Mouse (Mus musculus): ENCODE results near the gene Chl1. TPM values are rescaled to one million over a fixed set of nuclear protein-coding genes. Genes with fewer than 3 reads are reported as not detected.

Gene Chl1
- polyA plus RNA-seq, 1 experiment from 2014 or later: 16.3 TPM

GRCm38 (mm10) chr6:103549929-103550328, 39.5 kb downstream of the Chl1 start:
- Histone ChIP-seq H3K36me3 (ENCODE audit: control insufficient read depth, insufficient read depth, low read length) (no peaks in the 10 kb centered on the region), H3K4me3 (ENCODE audit: low read depth, low read length) (no peak overlapping the region), H3K9me3 (ENCODE audit: control insufficient read depth, low read length) (no peaks in the 10 kb centered on the region), H3K27ac (replicated peaks) (no peak overlapping the region), H3K9ac (ENCODE audit: low read length) (no peak overlapping the region), H3K4me2 (replicated peaks; ENCODE audit: low read depth) (no peak overlapping the region), H3K4me1 (replicated peaks; ENCODE audit: control insufficient read depth, insufficient read depth) (no peaks in the 10 kb centered on the region), H3K27me3 (ENCODE audit: control insufficient read depth, insufficient read depth, low read length) (no peaks in the 10 kb centered on the region)
- no peak for ATAC-seq (ENCODE audit: low FRiP score, low TSS enrichment)
- TF ChIP-seq EP300 (optimal IDR thresholded peaks at IDR 0.05): no peak
- TF ChIP-seq CTCF (IDR thresholded peaks at IDR 0.05; ENCODE audit: low read depth): no peak
- no peak for DNase-seq (ENCODE audit: low spot score)
- 82% methylated on average over 4 of the region's 4 CpGs for WGBS

- H3K27me3 ChIP-seq (ENCODE audit: control insufficient read depth, insufficient read depth, low read length): no peaks in the 10 kb centered on the region
Measured at GRCm38 (mm10) chr6:103558037-103558893, 47.9 kb downstream of the Chl1 start.

GRCm38 (mm10) chr6:103558894-103559225, 48.5 kb downstream of the Chl1 start:
- TF ChIP-seq CTCF (IDR thresholded peaks at IDR 0.05; ENCODE audit: low read depth) (no peak), EP300 (optimal IDR thresholded peaks at IDR 0.05) (no peak)
- Histone ChIP-seq H3K36me3 (ENCODE audit: control insufficient read depth, insufficient read depth, low read length) (no peaks in the 10 kb centered on the region), H3K4me2 (replicated peaks; ENCODE audit: low read depth) (no peak overlapping the region), H3K4me3 (ENCODE audit: low read depth, low read length) (no peak overlapping the region), H3K27me3 (ENCODE audit: control insufficient read depth, insufficient read depth, low read length) (no peaks in the 10 kb centered on the region), H3K4me1 (replicated peaks; ENCODE audit: control insufficient read depth, insufficient read depth) (no peaks in the 10 kb centered on the region), H3K9ac (ENCODE audit: low read length) (no peak overlapping the region), H3K27ac (replicated peaks) (no peak overlapping the region), H3K9me3 (ENCODE audit: control insufficient read depth, low read length) (no peaks in the 10 kb centered on the region)
- DNase-seq (ENCODE audit: low spot score) (no peak), ATAC-seq (ENCODE audit: low FRiP score, low TSS enrichment) (no peak)
- WGBS: 28% methylated on average over 3 of the region's 3 CpGs

More at GRCm38 (mm10) chr6:103558037-103558893, 47.9 kb downstream of the Chl1 start:
- no peak overlapping the region for H3K9ac ChIP-seq (ENCODE audit: low read length)
- no peak overlapping the region for H3K4me2 ChIP-seq (replicated peaks; ENCODE audit: low read depth)
- DNase-seq (ENCODE audit: low spot score): no peak
- WGBS: 52% methylated on average over 5 of the region's 5 CpGs
- no peaks in the 10 kb centered on the region for H3K36me3 ChIP-seq (ENCODE audit: control insufficient read depth, insufficient read depth, low read length)
- H3K27ac ChIP-seq (replicated peaks): no peak overlapping the region
- H3K4me1 ChIP-seq (replicated peaks; ENCODE audit: control insufficient read depth, insufficient read depth): no peaks in the 10 kb centered on the region
- TF ChIP-seq EP300 (optimal IDR thresholded peaks at IDR 0.05) (no peak), CTCF (IDR thresholded peaks at IDR 0.05; ENCODE audit: low read depth) (no peak)
- H3K4me3 ChIP-seq (ENCODE audit: low read depth, low read length): no peak overlapping the region
- no peaks in the 10 kb centered on the region for H3K9me3 ChIP-seq (ENCODE audit: control insufficient read depth, low read length)
- ATAC-seq (ENCODE audit: low FRiP score, low TSS enrichment): no peak

- Histone ChIP-seq H3K9me3 (ENCODE audit: control insufficient read depth, low read length) (no peaks in the 10 kb centered on the region), H3K36me3 (ENCODE audit: control insufficient read depth, insufficient read depth, low read length) (no peaks in the 10 kb centered on the region), H3K4me2 (replicated peaks; ENCODE audit: low read depth) (no peak overlapping the region), H3K27me3 (ENCODE audit: control insufficient read depth, insufficient read depth, low read length) (no peaks in the 10 kb centered on the region), H3K9ac (ENCODE audit: low read length) (no peak overlapping the region), H3K4me1 (replicated peaks; ENCODE audit: control insufficient read depth, insufficient read depth) (no peaks in the 10 kb centered on the region), H3K27ac (replicated peaks) (no peak overlapping the region), H3K4me3 (ENCODE audit: low read depth, low read length) (no peak overlapping the region)
- WGBS: 55% methylated on average over 2 of the region's 2 CpGs
- TF ChIP-seq CTCF (IDR thresholded peaks at IDR 0.05; ENCODE audit: low read depth) (no peak), EP300 (optimal IDR thresholded peaks at IDR 0.05) (no peak)
- no peak for DNase-seq (ENCODE audit: low spot score)
- no peak for ATAC-seq (ENCODE audit: low FRiP score, low TSS enrichment)
Measured at GRCm38 (mm10) chr6:103559344-103559743, 49.0 kb downstream of the Chl1 start.

GRCm38 (mm10) chr6:103564811-103565210, 54.4 kb downstream of the Chl1 start:
- Histone ChIP-seq H3K4me1 (replicated peaks; ENCODE audit: control insufficient read depth, insufficient read depth) (no peaks in the 10 kb centered on the region), H3K9ac (ENCODE audit: low read length) (no peak overlapping the region), H3K27me3 (ENCODE audit: control insufficient read depth, insufficient read depth, low read length) (no peaks in the 10 kb centered on the region), H3K4me3 (ENCODE audit: low read depth, low read length) (no peak overlapping the region), H3K4me2 (replicated peaks; ENCODE audit: low read depth) (no peak overlapping the region), H3K9me3 (ENCODE audit: control insufficient read depth, low read length) (no peaks in the 10 kb centered on the region), H3K36me3 (ENCODE audit: control insufficient read depth, insufficient read depth, low read length) (no peaks in the 10 kb centered on the region), H3K27ac (replicated peaks) (no peak overlapping the region)
- 66% methylated on average over 6 of the region's 6 CpGs for WGBS
- no peak for DNase-seq (ENCODE audit: low spot score)
- ATAC-seq (ENCODE audit: low FRiP score, low TSS enrichment): no peak
- TF ChIP-seq EP300 (optimal IDR thresholded peaks at IDR 0.05): no peak
- TF ChIP-seq CTCF (IDR thresholded peaks at IDR 0.05; ENCODE audit: low read depth): no peak

GRCm38 (mm10) chr6:103567247-103567646, 56.9 kb downstream of the Chl1 start:
- H3K4me2 ChIP-seq (replicated peaks; ENCODE audit: low read depth): no peak overlapping the region
- 43% methylated on average over 2 of the region's 2 CpGs for WGBS
- H3K27me3 ChIP-seq (ENCODE audit: control insufficient read depth, insufficient read depth, low read length): no peaks in the 10 kb centered on the region
- H3K27ac ChIP-seq (replicated peaks): no peak overlapping the region
- DNase-seq (ENCODE audit: low spot score) (no peak), ATAC-seq (ENCODE audit: low FRiP score, low TSS enrichment) (no peak)
- no peak overlapping the region for H3K4me3 ChIP-seq (ENCODE audit: low read depth, low read length)
- H3K9ac ChIP-seq (ENCODE audit: low read length): no peak overlapping the region
- no peaks in the 10 kb centered on the region for H3K36me3 ChIP-seq (ENCODE audit: control insufficient read depth, insufficient read depth, low read length)
- H3K4me1 ChIP-seq (replicated peaks; ENCODE audit: control insufficient read depth, insufficient read depth): no peaks in the 10 kb centered on the region
- TF ChIP-seq CTCF (IDR thresholded peaks at IDR 0.05; ENCODE audit: low read depth): no peak
- TF ChIP-seq EP300 (optimal IDR thresholded peaks at IDR 0.05): no peak
- H3K9me3 ChIP-seq (ENCODE audit: control insufficient read depth, low read length): no peaks in the 10 kb centered on the region
